Mouse (Mus musculus): ENCODE measurements around the gene Ppa1. TPM values are rescaled to one million over a fixed set of nuclear protein-coding genes. Genes with fewer than 3 reads are reported as not detected.
A peak's percentile ranks its signal among the peaks of the same experiment; 100 is the strongest.

Ppa1 gene
- polyA plus RNA-seq, 1 experiment = 11.5 TPM

GRCm38 (mm10) chr10:61625381-61626257, 22.7 kb upstream of the Ppa1 start:
- peak overlapping the region; percentile 41 for H3K4me3 ChIP-seq (ENCODE audit: control insufficient read depth, low read depth, low read length)
- no peaks in the 10 kb centered on the region for H3K36me3 ChIP-seq (ENCODE audit: control insufficient read depth, insufficient read depth, low read length)
- H3K27ac ChIP-seq (ENCODE audit: control insufficient read depth, insufficient read depth, low read depth, low read length) = no peak overlapping the region
- H3K4me1 ChIP-seq (ENCODE audit: control insufficient read depth, insufficient read depth, low read length) = peaks cover 14% of the 10 kb centered on the region
- H3K27me3 ChIP-seq (ENCODE audit: control insufficient read depth, insufficient read depth, low read length) = no peaks in the 10 kb centered on the region
- TF ChIP-seq CTCF (IDR thresholded peaks at IDR 0.05; ENCODE audit: control insufficient read depth, insufficient read depth, insufficient replicate concordance, low read depth, low read length) = no peak
- TF ChIP-seq POLR2A (IDR thresholded peaks at IDR 0.05; ENCODE audit: control insufficient read depth, low read depth, low read length) = no peak

GRCm38 (mm10) chr10:61626551-61626950, 21.8 kb upstream of the Ppa1 start:
- Histone ChIP-seq H3K27me3 (ENCODE audit: control insufficient read depth, insufficient read depth, low read length) (no peaks in the 10 kb centered on the region), H3K27ac (ENCODE audit: control insufficient read depth, insufficient read depth, low read depth, low read length) (no peak overlapping the region)
- TF ChIP-seq POLR2A (IDR thresholded peaks at IDR 0.05; ENCODE audit: control insufficient read depth, low read depth, low read length) (no peak), CTCF (IDR thresholded peaks at IDR 0.05; ENCODE audit: control insufficient read depth, insufficient read depth, insufficient replicate concordance, low read depth, low read length) (no peak)

GRCm38 (mm10) chr10:61627195-61627937, 21.0 kb upstream of the Ppa1 start:
- no peak overlapping the region for H3K4me3 ChIP-seq (ENCODE audit: control insufficient read depth, low read depth, low read length)
- peaks cover 14% of the 10 kb centered on the region for H3K4me1 ChIP-seq (ENCODE audit: control insufficient read depth, insufficient read depth, low read length)
- H3K27ac ChIP-seq (ENCODE audit: control insufficient read depth, insufficient read depth, low read depth, low read length) = no peak overlapping the region
- no peaks in the 10 kb centered on the region for H3K36me3 ChIP-seq (ENCODE audit: control insufficient read depth, insufficient read depth, low read length)
- no peak for TF ChIP-seq POLR2A (IDR thresholded peaks at IDR 0.05; ENCODE audit: control insufficient read depth, low read depth, low read length)
- TF ChIP-seq CTCF (IDR thresholded peaks at IDR 0.05; ENCODE audit: control insufficient read depth, insufficient read depth, insufficient replicate concordance, low read depth, low read length) = no peak
- H3K27me3 ChIP-seq (ENCODE audit: control insufficient read depth, insufficient read depth, low read length) = no peaks in the 10 kb centered on the region

More at GRCm38 (mm10) chr10:61626551-61626950, 21.8 kb upstream of the Ppa1 start:
- Histone ChIP-seq H3K36me3 (ENCODE audit: control insufficient read depth, insufficient read depth, low read length) (no peaks in the 10 kb centered on the region), H3K4me1 (ENCODE audit: control insufficient read depth, insufficient read depth, low read length) (peaks cover 14% of the 10 kb centered on the region), H3K4me3 (ENCODE audit: control insufficient read depth, low read depth, low read length) (no peak overlapping the region)

GRCm38 (mm10) chr10:61627938-61628250, 20.5 kb upstream of the Ppa1 start:
- Histone ChIP-seq H3K36me3 (ENCODE audit: control insufficient read depth, insufficient read depth, low read length) (no peaks in the 10 kb centered on the region), H3K4me3 (ENCODE audit: control insufficient read depth, low read depth, low read length) (no peak overlapping the region), H3K4me1 (ENCODE audit: control insufficient read depth, insufficient read depth, low read length) (peaks cover 14% of the 10 kb centered on the region), H3K27ac (ENCODE audit: control insufficient read depth, insufficient read depth, low read depth, low read length) (no peak overlapping the region), H3K27me3 (ENCODE audit: control insufficient read depth, insufficient read depth, low read length) (no peaks in the 10 kb centered on the region)
- TF ChIP-seq POLR2A (IDR thresholded peaks at IDR 0.05; ENCODE audit: control insufficient read depth, low read depth, low read length) (no peak), CTCF (IDR thresholded peaks at IDR 0.05; ENCODE audit: control insufficient read depth, insufficient read depth, insufficient replicate concordance, low read depth, low read length) (no peak)

GRCm38 (mm10) chr10:61632445-61632844, 15.9 kb upstream of the Ppa1 start:
- Histone ChIP-seq H3K27ac (ENCODE audit: control insufficient read depth, insufficient read depth, low read depth, low read length) (no peak overlapping the region), H3K27me3 (ENCODE audit: control insufficient read depth, insufficient read depth, low read length) (no peaks in the 10 kb centered on the region), H3K4me1 (ENCODE audit: control insufficient read depth, insufficient read depth, low read length) (peaks cover 4% of the 10 kb centered on the region), H3K36me3 (ENCODE audit: control insufficient read depth, insufficient read depth, low read length) (no peaks in the 10 kb centered on the region), H3K4me3 (ENCODE audit: control insufficient read depth, low read depth, low read length) (no peak overlapping the region)
- TF ChIP-seq POLR2A (IDR thresholded peaks at IDR 0.05; ENCODE audit: control insufficient read depth, low read depth, low read length) = no peak
- TF ChIP-seq CTCF (IDR thresholded peaks at IDR 0.05; ENCODE audit: control insufficient read depth, insufficient read depth, insufficient replicate concordance, low read depth, low read length) = no peak

- H3K27me3 ChIP-seq (ENCODE audit: control insufficient read depth, insufficient read depth, low read length) = no peaks in the 10 kb centered on the region
- TF ChIP-seq CTCF (IDR thresholded peaks at IDR 0.05; ENCODE audit: control insufficient read depth, insufficient read depth, insufficient replicate concordance, low read depth, low read length) (no peak), POLR2A (IDR thresholded peaks at IDR 0.05; ENCODE audit: control insufficient read depth, low read depth, low read length) (no peak)
- H3K36me3 ChIP-seq (ENCODE audit: control insufficient read depth, insufficient read depth, low read length) = no peaks in the 10 kb centered on the region
- no peaks in the 10 kb centered on the region for H3K4me1 ChIP-seq (ENCODE audit: control insufficient read depth, insufficient read depth, low read length)
- no peak overlapping the region for H3K27ac ChIP-seq (ENCODE audit: control insufficient read depth, insufficient read depth, low read depth, low read length)
- H3K4me3 ChIP-seq (ENCODE audit: control insufficient read depth, low read depth, low read length) = no peak overlapping the region
Measured at GRCm38 (mm10) chr10:61637055-61637454, 11.3 kb upstream of the Ppa1 start.

- Histone ChIP-seq H3K4me1 (ENCODE audit: control insufficient read depth, insufficient read depth, low read length) (no peaks in the 10 kb centered on the region), H3K36me3 (ENCODE audit: control insufficient read depth, insufficient read depth, low read length) (no peaks in the 10 kb centered on the region), H3K4me3 (ENCODE audit: control insufficient read depth, low read depth, low read length) (no peak overlapping the region), H3K27ac (ENCODE audit: control insufficient read depth, insufficient read depth, low read depth, low read length) (no peak overlapping the region), H3K27me3 (ENCODE audit: control insufficient read depth, insufficient read depth, low read length) (no peaks in the 10 kb centered on the region)
- TF ChIP-seq CTCF (IDR thresholded peaks at IDR 0.05; ENCODE audit: control insufficient read depth, insufficient read depth, insufficient replicate concordance, low read depth, low read length) (no peak), POLR2A (IDR thresholded peaks at IDR 0.05; ENCODE audit: control insufficient read depth, low read depth, low read length) (no peak)
Measured at GRCm38 (mm10) chr10:61640363-61640762, 8.0 kb upstream of the Ppa1 start.

Data from testis, adult 2 months (tissue).